Mouse (Mus musculus): Measurements from ENCODE around the gene Kcna6.

The Kcna6 gene

GRCm38 (mm10) chr6:126740211-126741142 lies at the start of gene Kcna6:
TSS of gene Kcna6 (minus strand) at chr6:126740674.
- peak; percentile 54 to 56 for DNase-seq (ENCODE audit: low spot score in 2 of 2)

GRCm38 (mm10) chr6:126788863-126789262 lies 48.4 kb upstream of the Kcna6 start:
- no peak for DNase-seq (ENCODE audit: low spot score in 2 of 2)

DNA sequence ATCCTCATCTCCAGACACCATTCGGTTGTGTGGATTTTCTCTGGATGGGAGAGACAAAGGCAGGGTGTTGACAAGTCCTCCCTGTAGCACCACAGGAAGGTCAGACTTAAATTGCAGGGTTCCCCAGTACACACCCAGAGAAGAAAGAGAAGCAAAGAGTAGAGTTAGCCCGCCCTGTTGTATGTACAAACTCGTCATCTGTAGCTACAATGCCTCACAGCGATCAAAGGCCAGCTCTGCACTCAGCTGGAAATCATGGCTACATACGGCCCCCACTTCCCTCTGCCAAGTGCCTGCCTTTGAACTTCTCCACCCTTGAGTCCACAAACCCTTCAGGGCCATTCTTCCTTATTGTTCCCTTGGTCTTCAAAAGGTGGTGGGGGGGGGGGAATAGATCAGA lies 43.7 kb upstream of the Kcna6 start:
- no peak for DNase-seq (ENCODE audit: low spot score in 2 of 2)

- DNase-seq (ENCODE audit: low spot score in 2 of 2), result peak; percentile 45 to 71
Observed at GRCm38 (mm10) chr6:126783651-126784066, 43.2 kb upstream of the Kcna6 start.

GRCm38 (mm10) chr6:126783056-126783455 lies 42.6 kb upstream of the Kcna6 start:
- no peak for DNase-seq (ENCODE audit: low spot score in 2 of 2)

DNA sequence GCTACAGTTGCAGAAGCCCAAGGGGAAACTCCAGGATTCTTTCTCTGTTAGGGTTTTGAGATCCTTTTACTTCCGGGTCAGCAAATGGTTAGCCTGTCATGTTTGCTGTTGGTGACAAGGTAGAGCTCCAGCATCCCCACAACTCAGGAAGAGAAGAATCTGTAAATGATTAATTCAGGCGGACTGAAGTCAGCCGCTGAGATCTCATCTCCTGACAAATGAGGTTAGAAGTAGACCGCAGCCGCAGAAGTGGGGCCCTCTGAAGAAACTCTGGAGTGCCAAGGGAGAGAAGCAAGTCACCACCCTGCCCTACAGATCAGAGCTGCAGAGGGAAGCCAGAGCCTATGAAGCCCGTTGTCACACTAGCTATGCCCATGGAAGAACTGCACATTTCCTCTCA lies 37.4 kb upstream of the Kcna6 start:
- no peak for DNase-seq (ENCODE audit: low spot score in 2 of 2)

- no peak for DNase-seq (ENCODE audit: low spot score in 2 of 2)
Observed at GRCm38 (mm10) chr6:126773873-126774272, 33.4 kb upstream of the Kcna6 start.

DNA sequence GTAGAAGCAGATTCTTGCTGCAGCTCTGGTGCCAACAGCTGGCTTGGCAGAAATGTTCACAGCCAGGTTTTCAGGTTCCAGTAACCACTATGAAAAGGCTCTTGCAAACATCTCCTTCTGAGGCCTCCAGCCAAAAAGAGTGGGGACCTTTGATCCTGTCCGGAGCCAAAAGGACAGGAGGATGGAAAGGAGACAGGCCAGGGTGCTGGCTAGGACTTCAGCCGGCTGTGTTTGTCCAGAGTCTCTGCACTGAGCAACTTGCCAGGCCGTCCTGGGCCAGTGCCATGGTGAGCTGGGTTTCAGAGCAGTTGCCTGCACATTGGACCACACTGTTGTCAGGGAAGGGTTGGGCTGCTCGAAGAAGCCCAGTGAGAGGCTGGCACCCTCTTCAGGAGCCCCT lies 31.9 kb upstream of the Kcna6 start:
- DNase-seq (ENCODE audit: low spot score in 2 of 2), result peak; percentile 56 to 58

- no peak for DNase-seq (ENCODE audit: low spot score in 2 of 2)
Observed at GRCm38 (mm10) chr6:126770146-126770731, 29.8 kb upstream of the Kcna6 start.

DNA sequence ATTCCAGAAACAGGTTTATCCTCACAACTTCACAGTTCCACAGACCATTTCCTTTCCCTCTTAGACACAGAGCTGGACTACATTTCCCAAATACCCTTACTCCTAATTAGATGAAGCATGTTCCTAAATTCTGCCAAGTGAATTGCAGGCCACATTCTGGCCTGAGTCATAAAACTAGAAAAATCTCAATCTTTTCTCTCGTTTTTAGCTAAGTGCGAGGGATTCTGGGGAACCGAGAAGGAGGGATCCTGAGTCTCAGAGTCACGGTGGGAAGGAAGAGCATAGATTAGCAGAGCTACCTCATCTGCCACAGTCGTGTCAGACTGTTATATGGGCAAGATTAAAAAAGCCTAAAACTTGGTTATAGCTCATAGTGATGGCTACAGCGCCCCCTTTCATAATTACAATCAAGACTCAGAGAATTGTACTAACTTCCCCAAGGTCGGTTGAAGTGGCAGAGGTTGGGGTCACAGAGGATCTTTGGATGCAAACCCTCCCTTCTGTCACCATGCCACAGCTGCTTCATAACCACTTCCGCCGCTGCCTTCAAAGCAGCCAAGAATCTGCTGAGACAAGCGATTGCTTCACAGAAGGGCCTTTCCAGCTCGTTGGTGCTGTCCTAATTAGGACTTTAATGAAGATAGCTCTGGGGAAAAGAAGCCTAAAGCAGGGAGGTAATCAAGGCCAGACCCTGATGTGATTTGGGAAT lies 28.6 kb upstream of the Kcna6 start:
- DNase-seq (ENCODE audit: low spot score in 2 of 2), result no peak

- no peak for DNase-seq (ENCODE audit: low spot score in 2 of 2)
Observed at GRCm38 (mm10) chr6:126767610-126768532, 27.4 kb upstream of the Kcna6 start.

DNA sequence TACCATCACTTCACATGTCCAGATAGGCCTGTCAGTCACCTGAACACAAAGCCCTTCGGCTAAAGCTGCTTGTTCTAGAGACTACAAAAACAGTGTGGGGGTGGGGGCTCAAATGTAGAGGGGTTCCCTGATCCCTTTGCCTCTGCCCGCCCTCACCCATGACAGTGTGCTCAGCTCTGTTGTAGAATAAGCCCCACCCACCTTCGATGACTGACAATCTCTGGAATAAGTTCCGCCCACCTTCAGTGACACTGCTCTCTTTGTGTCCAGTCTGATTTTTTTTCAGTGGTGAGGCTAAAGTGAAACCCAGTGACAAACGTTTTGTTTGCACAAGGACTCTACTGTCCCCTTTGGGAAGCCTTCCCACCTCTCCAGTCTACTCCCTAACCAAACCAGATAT lies 26.1 kb upstream of the Kcna6 start:
- DNase-seq (ENCODE audit: low spot score in 2 of 2), result no peak

GRCm38 (mm10) chr6:126764563-126765091 lies 24.2 kb upstream of the Kcna6 start:
- DNase-seq (ENCODE audit: low spot score in 2 of 2), result no peak

GRCm38 (mm10) chr6:126761362-126761761 lies 20.9 kb upstream of the Kcna6 start:
- no peak for DNase-seq (ENCODE audit: low spot score in 2 of 2)

DNA sequence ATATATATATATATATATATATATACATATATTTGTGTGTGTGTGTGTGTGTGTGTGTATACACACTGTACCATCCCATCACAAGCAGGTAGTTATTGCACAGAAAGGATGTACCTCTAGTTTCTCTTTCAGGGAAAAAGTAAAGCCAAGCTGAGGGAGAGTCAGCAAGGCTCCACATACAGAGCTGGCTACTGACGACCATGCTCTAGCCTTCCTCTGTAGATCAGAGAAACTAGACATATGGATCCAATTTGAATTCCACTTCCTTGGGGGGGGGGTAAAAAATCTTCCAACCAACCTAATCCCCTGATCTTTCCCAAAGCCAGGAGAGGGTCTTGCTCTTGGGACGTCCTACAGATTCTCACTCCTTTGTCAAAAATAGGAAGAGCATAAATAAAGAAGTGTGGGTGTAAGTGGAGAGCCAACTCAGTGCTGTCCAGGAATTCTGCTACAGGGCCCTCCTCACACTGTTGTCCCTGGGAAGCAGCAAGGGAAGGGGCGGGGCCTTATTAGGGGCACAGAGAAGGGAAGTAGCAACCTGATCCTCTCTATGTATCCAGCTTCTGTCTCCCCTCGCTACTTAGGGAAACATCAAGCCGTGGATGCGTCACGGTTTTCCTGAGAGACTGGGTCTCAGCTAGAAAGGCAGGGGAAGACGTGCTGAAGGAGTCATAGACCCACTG lies 15.4 kb upstream of the Kcna6 start:
- DNase-seq (ENCODE audit: low spot score in 2 of 2), result no peak

DNA sequence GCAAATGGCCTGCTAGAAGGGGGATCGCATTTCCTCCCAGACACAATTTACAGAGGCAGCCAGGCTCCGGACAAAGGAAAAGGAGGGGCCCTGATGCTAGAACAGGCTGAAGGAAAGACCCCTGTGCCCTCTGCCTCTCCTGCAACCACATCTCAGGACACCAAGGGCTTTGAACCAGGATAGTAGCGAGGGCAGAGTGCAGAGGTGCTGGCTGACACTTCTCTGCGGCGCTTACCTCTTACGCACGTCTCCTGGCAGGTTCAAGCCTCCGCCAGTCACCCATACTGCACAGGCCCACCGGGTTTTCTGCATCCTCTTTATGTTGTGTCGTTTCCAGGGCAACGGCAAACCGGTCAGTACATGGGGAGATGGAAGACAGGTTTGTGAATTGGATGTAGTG lies 12.0 kb upstream of the Kcna6 start:
- DNase-seq (ENCODE audit: low spot score in 2 of 2), result no peak

GRCm38 (mm10) chr6:126745888-126746287 lies 5.4 kb upstream of the Kcna6 start:
- no peak for DNase-seq (ENCODE audit: low spot score in 2 of 2)

- DNase-seq (ENCODE audit: low spot score in 2 of 2), result no peak
Observed at GRCm38 (mm10) chr6:126742610-126743009, 2.1 kb upstream of the Kcna6 start.

- DNase-seq (ENCODE audit: low spot score in 2 of 2), result peak; percentile 52 to 60
Observed at GRCm38 (mm10) chr6:126739326-126740210, 906 bp downstream of the Kcna6 start.

- no peak for DNase-seq (ENCODE audit: low spot score in 2 of 2)
Observed at GRCm38 (mm10) chr6:126736996-126737395, 3.5 kb downstream of the Kcna6 start.

Measured in frontal cortex, postnatal 10 days (tissue).